Mouse (Mus musculus) erythroid progenitor cell, adult 5-6 weeks (primary cell): Measurements from ENCODE around the gene Reep3. TPM values are rescaled to one million over a fixed set of nuclear protein-coding genes. Genes with fewer than 3 reads are reported as not detected.

Experiments
- ATAC-seq: replicated peaks from 2 replicates; pipeline ENCODE4 v1.8.0; 2016; ENCODE audit warnings: moderate number of reproducible peaks, mild to moderate bottlenecking, moderate TSS enrichment, inconsistent platforms; ENCODE audit not compliant: poor library complexity, low FRiP score, severe bottlenecking
- total RNA-seq, 2 experiments: library from RNA; stranded (forward) in 1 of 2; stranded (reverse) in 1 of 2; fragments of 150-400 nt in 1 of 2; fragments of 186-747, 209-891 nt in 1 of 2; gene quantifications; 2 replicates each; pipeline versions ENCODE4 v1.2.3 to v1.2.4; 2015 to 2017; ENCODE audit warnings: low replicate concordance in 2 of 2

The Reep3 gene
- total RNA-seq, 2 experiments from 2014 or later = 7.9 to 23.9 TPM

DNA sequence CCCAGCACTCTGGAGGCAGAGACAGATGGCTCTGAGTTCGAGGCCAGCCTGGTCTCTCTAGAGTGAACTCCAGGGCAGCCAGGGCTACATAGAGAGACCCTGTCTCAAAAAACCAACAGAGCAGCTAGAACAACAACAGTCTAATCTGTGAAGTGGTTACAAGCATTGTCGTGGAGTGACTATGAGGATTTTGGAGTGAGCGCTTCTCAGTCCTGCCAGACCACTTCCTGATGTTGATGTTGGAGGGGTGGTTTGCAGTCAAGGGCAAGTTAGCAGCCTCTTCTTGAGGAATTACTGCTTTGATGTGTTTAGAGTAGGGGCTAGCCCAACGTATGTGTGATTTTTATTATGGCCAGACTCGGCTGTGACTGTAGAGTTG, 15.0 kb upstream of the Reep3 start:
- no peak for ATAC-seq

DNA sequence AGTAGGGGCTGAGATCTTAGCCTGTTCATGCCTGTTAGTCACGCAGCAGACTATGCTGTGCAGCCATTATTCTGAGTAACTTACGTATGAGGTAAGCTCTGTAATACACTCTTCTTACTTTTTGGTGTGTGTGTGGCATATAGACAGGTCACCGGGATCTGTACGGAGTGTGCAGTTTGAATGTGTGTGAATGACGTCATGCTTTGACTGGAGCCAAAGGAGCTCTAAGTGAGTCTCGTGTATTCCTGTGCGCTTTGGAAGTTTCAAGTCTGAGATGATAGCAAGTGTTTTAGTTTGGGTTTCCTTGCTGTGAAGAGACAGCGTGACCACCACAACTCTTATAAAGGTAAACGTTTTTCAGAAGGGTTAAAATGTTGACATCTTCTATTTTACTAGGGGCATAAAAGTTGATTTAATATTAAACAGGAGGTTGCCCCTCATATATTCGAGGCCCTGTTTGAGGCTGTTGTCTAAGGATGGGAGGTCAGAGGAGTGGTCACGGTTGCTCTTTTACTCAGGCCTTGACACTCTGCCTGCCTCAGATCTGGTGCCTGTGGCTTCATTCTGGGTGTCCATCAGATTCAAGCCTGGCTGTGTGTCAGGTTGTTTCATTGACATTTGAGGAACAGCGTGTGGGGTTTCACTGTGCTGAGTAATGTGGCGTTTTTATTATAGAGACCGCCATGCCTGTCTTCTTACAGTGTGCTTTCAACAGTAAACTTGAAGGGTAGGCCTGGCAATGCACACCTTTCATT, 14.5 kb upstream of the Reep3 start:
- ATAC-seq = no peak

DNA sequence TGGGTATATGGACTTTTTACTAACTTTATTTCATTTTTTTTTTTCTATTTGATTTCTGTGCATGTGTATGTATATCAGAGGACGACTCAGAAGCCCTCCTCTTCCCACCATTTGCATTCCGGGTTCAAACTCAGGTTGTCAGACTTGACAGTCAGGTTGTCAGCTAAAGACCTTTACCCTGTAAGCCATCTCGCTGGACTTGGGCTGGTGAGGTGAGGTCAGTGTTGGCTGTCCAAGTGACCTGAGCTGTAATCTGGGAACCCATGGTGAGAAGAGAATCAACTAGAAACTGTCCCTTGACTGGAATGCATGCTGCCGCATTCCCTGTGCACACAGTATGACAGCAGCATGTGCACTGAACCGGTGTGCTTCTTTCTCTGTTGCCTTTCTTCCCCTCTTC, 12.9 kb upstream of the Reep3 start:
- no peak for ATAC-seq

GRCm38 (mm10) chr10:67108096-67108495, 11.4 kb upstream of the Reep3 start:
- no peak for ATAC-seq

DNA sequence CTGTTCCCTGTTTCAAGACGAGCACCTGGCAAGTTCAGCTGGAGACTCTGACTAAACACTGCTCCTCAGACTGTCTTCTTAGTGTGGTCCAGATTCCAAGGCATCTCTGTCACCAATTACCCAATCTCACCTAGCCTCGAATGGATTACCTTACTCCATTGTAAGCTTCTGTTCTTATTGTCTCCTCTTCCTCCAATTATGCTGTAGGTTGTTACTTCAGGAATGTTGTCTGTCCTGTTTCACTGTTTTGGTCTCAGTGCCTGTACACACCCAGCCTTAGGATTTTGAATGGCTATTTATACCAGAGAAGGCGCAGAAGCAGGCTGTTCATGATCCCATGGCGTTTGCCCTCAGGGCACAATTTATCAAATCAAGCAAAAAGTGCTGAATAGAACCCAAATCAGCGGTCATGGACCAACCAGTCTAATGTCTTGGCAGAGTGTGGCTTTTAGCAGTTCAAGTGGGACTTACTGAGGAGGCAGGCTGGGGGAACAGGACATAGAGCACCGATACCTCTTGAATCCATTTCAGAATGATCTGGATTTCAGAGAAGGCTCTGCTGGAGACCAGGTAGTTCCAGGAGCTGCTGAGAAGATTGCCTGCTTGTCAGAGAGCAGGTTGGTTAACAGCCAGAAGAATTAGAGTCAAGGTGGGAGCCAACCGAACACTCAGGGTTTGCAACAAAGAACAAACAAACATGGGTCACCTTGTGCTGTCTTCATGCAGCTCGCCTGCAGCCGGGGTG, 10.4 kb upstream of the Reep3 start:
- no peak for ATAC-seq

- ATAC-seq = no peak
Observed at GRCm38 (mm10) chr10:67106400-67106799, 9.7 kb upstream of the Reep3 start.

- ATAC-seq = no peak
Observed at GRCm38 (mm10) chr10:67105331-67106217, 8.8 kb upstream of the Reep3 start.

DNA sequence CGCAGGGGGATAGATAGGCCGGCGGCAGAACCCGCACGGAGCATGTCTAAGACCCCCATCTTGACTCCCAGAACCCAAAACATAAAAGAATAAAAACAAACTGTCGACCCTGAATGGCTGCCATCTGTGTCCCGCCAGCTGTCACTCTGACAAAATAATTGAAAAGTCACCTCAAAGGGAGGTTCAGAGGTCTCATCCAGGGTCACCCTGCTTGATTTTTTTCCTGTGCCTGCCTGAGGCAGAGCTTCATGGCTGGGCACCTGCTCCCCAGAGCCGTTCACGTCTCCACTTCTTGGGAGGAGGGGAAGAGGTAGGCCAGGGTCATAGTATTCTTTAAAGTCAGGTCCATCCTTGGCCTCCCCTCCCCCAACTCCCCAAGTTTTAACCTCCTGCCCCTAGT, 7.8 kb upstream of the Reep3 start:
- no peak for ATAC-seq

DNA sequence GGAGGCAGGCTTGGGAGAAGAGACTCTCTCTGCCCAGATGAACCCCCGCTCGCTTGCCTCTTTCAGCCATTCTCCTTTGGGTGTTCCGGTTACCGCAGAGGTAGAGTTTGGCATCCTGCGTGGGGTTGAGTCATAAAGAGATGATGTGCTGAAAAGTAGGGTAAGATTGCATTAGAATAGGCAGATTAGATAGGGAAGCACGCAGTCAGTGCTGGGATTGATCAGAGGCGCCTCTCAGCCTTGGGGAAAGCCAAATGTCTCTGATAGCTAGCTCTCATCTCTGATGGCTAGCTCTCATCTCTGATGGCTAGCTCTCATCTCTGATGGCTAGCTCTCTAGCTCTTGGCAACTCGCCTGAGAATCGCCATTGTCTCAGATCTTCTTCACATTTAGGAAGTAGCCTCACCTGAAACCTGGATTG, 4.1 kb upstream of the Reep3 start:
- ATAC-seq = no peak

- no peak for ATAC-seq
Observed at GRCm38 (mm10) chr10:67100011-67100661, 3.4 kb upstream of the Reep3 start.

DNA sequence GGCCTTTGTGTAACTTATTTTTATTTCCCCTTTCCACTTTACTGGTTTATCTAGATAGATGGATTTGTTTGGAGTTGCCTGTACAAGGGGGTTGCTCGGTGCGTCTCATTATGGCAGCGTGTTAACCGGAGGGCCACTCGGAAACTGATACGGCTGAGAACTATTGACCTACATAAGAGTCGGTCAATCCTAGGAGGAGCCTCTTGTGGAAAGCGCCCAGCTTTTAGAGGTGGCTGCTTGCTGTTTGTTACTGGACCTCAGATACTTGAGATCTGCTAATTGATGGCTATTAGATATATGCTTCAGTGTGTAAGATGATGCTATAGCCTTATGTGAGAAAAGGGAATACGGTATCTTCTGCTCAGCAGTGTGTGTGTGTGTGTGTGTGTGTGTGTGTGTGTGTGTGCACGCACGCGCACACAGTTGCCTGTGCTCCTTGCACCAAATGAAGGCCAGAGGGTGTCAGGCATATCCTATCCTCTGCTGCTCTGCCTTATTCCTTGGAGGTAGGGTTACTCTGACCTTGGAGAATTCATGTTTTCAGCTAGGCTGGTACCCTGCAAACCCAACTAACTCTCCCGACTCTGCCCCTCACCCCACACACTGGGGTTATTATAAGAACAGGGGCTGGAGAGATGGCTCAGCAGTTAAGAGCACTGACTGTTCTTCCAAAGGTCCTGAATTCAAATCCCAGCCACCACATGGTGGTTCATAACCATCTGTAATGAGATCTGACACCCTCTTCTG, 2.6 kb upstream of the Reep3 start:
- ATAC-seq = no peak

- ATAC-seq = no peak
Observed at GRCm38 (mm10) chr10:67098408-67099050, 1.8 kb upstream of the Reep3 start.

- ATAC-seq = no peak
Observed at GRCm38 (mm10) chr10:67097437-67098150, 849 bp upstream of the Reep3 start.

- peak; percentile 45; the same call in 1 of the 2 replicates for ATAC-seq
Observed at GRCm38 (mm10) chr10:67095798-67096620, 736 bp downstream of the Reep3 start, which contains the start of gene Jmjd1c. TSS of gene Jmjd1c (plus strand) at chr10:67096125.

GRCm38 (mm10) chr10:67094922-67095321, 1.8 kb downstream of the Reep3 start:
- no peak for ATAC-seq

GRCm38 (mm10) chr10:67090611-67091010, 6.1 kb downstream of the Reep3 start:
- no peak for ATAC-seq
